Mouse (Mus musculus) olfactory bulb, adult 2 months (tissue): Measurements from ENCODE around the gene Gm2115. TPM values are rescaled to one million over a fixed set of nuclear protein-coding genes. Genes with fewer than 3 reads are reported as not detected.

Source experiments
- H3K27ac ChIP-seq: fragments of 200-500 bp; 2 replicates; pipeline ENCODE4 v1.5.1; 2012; ENCODE audit warnings: low read depth, low read length; ENCODE audit not compliant: insufficient read depth
- H3K4me1 ChIP-seq: fragments of 200-500 bp; 2 replicates; pipeline ENCODE4 v1.6.1; 2012; ENCODE audit warnings: low read length; ENCODE audit not compliant: control insufficient read depth, insufficient read depth
- H3K4me3 ChIP-seq: fragments of 200-500 bp; 2 replicates; pipeline ENCODE4 v1.5.1; 2012; ENCODE audit warnings: mild to moderate bottlenecking, low read depth, low read length, moderate library complexity; ENCODE audit not compliant: insufficient read depth
- CTCF ChIP-seq: fragments of 200-500 bp; IDR thresholded peaks from 2 replicates; pipeline ENCODE4 v1.5.1; 2012; ENCODE audit warnings: low read depth, mild to moderate bottlenecking, low read length, moderate library complexity; ENCODE audit not compliant: insufficient read depth
- POLR2A ChIP-seq: fragments of 200-500 bp; IDR thresholded peaks from 2 replicates; pipeline ENCODE4 v1.6.1; 2012; ENCODE audit warnings: mild to moderate bottlenecking, low read depth, low read length, moderate library complexity; ENCODE audit not compliant: insufficient read depth
- WGBS: fragments of 180-500 bp; shearing (Covaris S2); methylation state at CpG from one replicate; pipeline ENCODE4 v1.1.7; 2018; 5-methylcytosine and 5-hydroxymethylcytosine counted together
- polyA plus RNA-seq: library from polyadenylated mRNA; stranded (reverse); fragments of >200 nt; gene quantifications from 2 replicates; pipeline ENCODE4 v1.2.4, GENCODE M21; 2012; ENCODE audit warnings: low replicate concordance; ENCODE audit not compliant: missing spikeins, insufficient read depth, insufficient read length

Gm2115 gene
- polyA plus RNA-seq, 1 experiment = not detected

GRCm38 (mm10) chr7:84594917-84595303 is 66.2 kb downstream of the Gm2115 start:
- H3K4me3 ChIP-seq = no peak overlapping the region
- peaks cover 3% of the 10 kb centered on the region for H3K4me1 ChIP-seq
- H3K27ac ChIP-seq = no peak overlapping the region
- no peak for TF ChIP-seq POLR2A
- no peak for TF ChIP-seq CTCF

- WGBS = 90% methylated on average over 3 of the region's 3 CpGs
- TF ChIP-seq CTCF = no peak
- no peak for TF ChIP-seq POLR2A
- Histone ChIP-seq H3K4me3 (no peak overlapping the region), H3K4me1 (peaks cover 3% of the 10 kb centered on the region), H3K27ac (no peak overlapping the region)
Observed at GRCm38 (mm10) chr7:84596002-84596401, 67.2 kb downstream of the Gm2115 start.

DNA sequence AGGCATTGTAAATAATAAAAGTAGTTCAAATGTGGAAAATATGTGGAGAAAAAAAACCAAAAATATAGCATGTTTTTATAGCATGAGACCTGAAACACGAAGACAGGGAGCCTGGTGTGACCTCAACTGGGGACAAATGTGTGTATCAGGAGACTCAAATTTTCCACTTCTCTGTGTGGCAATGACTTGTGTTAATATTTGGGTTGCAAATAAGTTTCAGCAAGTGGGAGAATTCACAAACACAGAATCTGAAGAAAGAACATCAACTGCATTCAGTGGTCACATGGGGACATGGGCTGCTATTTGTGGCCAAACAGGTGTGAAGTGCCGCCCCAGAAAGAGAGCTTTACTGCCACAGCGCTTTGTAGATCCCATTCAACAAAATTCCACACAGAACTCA is 67.9 kb downstream of the Gm2115 start:
- no peak overlapping the region for H3K4me3 ChIP-seq
- H3K27ac ChIP-seq = no peak overlapping the region
- peaks cover 3% of the 10 kb centered on the region for H3K4me1 ChIP-seq
- WGBS = 92% methylated on average over 3 of the region's 3 CpGs
- TF ChIP-seq POLR2A (no peak), CTCF (no peak)

DNA sequence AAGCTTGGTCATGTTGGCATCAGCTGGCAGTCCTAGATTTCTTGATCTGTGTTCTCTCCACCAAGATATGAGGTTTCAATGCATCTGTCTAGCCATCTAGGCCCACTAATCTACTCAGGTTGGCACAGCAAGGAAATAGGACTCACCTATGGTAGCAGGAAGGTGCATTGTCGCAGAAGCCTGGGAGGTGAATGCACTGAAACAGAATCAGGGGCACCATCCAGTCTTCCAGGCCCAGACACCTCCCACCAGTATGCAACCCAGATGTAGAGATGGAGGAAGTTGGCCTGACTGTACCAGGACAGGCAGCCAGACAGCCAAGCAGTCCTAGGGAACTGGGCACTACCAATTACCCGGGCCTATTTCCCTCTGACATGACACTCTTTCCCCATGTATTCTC is 71.9 kb downstream of the Gm2115 start:
- Histone ChIP-seq H3K4me3 (no peak overlapping the region), H3K4me1 (peaks cover 5% of the 10 kb centered on the region; the same call in 1 of the 2 replicates), H3K27ac (no peak overlapping the region)
- TF ChIP-seq POLR2A (no peak), CTCF (no peak)
- 93% methylated on average over 2 of the region's 2 CpGs for WGBS

GRCm38 (mm10) chr7:84601331-84601730 is 72.6 kb downstream of the Gm2115 start:
- TF ChIP-seq CTCF (no peak), POLR2A (no peak)
- WGBS = 94% methylated on average over 3 of the region's 3 CpGs

DNA sequence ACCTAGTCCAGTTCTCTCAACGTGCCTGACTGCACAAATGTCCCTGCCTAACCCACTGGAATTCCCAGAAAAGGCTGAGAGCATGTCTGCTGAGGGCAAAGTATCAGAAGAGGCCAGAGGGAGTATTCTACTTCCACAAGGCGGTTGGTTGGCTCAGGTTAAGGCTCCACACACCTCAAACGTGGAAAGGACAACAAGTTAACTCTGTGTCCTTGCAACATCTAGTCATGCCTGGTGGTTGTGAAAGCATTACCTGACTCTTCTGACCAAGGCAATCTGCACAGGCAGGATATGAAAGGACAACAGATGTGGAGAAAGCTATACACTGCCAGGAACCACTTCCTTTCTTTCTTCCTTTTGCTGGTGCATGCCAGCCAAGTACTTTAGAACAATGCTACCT is 75.7 kb downstream of the Gm2115 start:
- TF ChIP-seq CTCF = no peak
- TF ChIP-seq POLR2A = no peak
- H3K4me1 ChIP-seq = peaks cover 9% of the 10 kb centered on the region; the same call in 1 of the 2 replicates
- H3K4me3 ChIP-seq = no peak overlapping the region
- H3K27ac ChIP-seq = no peak overlapping the region
- WGBS = 81% methylated on average over 3 of the region's 3 CpGs

More at GRCm38 (mm10) chr7:84601331-84601730, 72.6 kb downstream of the Gm2115 start:
- H3K4me3 ChIP-seq = no peak overlapping the region
- peaks cover 6% of the 10 kb centered on the region; the same call in 1 of the 2 replicates for H3K4me1 ChIP-seq
- H3K27ac ChIP-seq = no peak overlapping the region

DNA sequence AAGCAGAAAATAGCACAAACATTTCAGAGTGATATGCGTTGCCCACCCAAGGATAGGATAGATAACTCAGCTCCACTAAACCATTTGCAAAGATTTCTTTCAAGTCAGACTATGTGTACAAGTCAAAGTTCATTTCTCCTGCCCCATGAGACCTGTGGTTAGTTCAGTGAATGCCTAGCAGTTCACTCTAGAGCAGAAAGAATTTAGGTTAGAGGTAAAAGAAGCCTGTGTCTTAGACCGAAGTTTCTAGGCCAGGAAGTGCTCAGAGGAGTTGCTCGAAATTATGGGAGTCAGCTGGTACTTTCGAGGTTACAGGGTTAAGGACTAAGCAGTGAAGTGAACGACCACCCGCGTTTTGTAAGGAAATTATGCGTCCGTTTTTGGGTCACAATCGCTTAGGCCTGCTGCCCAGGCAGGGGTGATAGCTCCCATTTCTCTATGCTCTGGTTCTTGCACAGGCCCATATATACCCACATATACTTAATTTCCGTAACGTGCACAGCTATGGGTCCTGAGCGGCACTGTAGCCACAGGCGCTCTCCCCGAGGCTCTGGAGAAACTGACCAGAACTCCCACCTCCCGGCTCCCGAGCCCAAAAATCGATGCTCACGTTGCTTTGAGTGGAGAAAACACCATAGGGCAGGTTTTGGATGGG is 76.4 kb downstream of the Gm2115 start:
- TF ChIP-seq CTCF (no peak), POLR2A (no peak)
- H3K27ac ChIP-seq = no peak overlapping the region
- WGBS = 11% methylated on average over 19 of the region's 19 CpGs
- H3K4me1 ChIP-seq = peaks cover 9% of the 10 kb centered on the region; the same call in 1 of the 2 replicates
- peak overlapping the region; percentile 72 for H3K4me3 ChIP-seq

- WGBS = under 1% methylated on average over 35 of the region's 36 CpGs
- TF ChIP-seq POLR2A (no peak), CTCF (no peak)
- H3K4me3 ChIP-seq = peak overlapping the region; percentile 72
- H3K4me1 ChIP-seq = peaks cover 9% of the 10 kb centered on the region; the same call in 1 of the 2 replicates
- no peak overlapping the region for H3K27ac ChIP-seq
Observed at GRCm38 (mm10) chr7:84605704-84606292, 77.0 kb downstream of the Gm2115 start.

DNA sequence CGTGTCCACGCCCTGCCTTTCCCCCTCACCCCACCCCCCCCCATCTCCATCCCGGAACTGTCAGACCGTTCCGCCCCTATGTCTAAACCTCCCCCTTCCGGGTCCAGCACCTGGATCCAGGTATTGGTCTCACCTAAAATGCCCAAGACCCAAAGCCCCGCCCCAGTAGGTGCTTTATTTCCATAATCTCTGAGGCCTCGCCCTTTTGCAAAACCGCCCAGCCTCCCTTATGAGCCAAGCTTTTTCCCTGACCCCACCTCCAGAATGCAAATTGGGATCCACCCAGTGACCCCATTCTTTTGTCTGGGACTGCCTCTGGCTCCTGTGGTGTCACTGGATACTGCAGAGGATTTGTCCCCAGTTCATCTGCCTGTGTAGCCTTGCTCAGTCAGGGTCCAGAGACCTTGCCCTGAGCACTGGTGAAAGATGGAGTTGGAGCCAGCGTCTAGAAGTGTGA is 77.6 kb downstream of the Gm2115 start, which contains the start of gene Fah:
Gene Fah, minus strand, starts transcription at position 430 of the 457 bp plus-strand sequence.
- Histone ChIP-seq H3K4me1 (peaks cover 9% of the 10 kb centered on the region; the same call in 1 of the 2 replicates), H3K27ac (no peak within 1 kb of the TSS), H3K4me3 (peak within 1 kb of the TSS; percentile 72)
- TF ChIP-seq POLR2A (no peak), CTCF (no peak)
- whole genome bisulfite sequencing = 7% methylated on average over 10 of the region's 10 CpGs
